Mouse (Mus musculus) urinary bladder, postnatal 10 days (tissue): ENCODE measurements at regions not wholly inside any gene's neighbourhood (a gene's known extent, or its start where the extent isn't known, plus 50 kb on each side); places are given as distances from the start of the nearest gene placed in this dataset.

Experiments
- DNase-seq: peaks from one replicate; pipeline ENCODE4 v3.0.0; 2022; ENCODE audit warnings: low spot score

GRCm38 (mm10) chr4:84035347-84035746, 510.0 kb downstream of the Ccdc171 start:
- DNase-seq, result no peak

GRCm38 (mm10) chr4:84037535-84037934, 512.2 kb downstream of the Ccdc171 start:
- DNase-seq, result no peak

- DNase-seq, result no peak
Measured at GRCm38 (mm10) chr4:84050243-84050642, 524.9 kb downstream of the Ccdc171 start.

GRCm38 (mm10) chr4:84056863-84057502, 531.6 kb downstream of the Ccdc171 start:
- DNase-seq, result no peak

- DNase-seq, result no peak
Measured at GRCm38 (mm10) chr4:84060187-84060586, 534.8 kb downstream of the Ccdc171 start.

GRCm38 (mm10) chr4:84063755-84064154, 538.4 kb downstream of the Ccdc171 start:
- no peak for DNase-seq

- DNase-seq, result peak; percentile 56
Measured at GRCm38 (mm10) chr4:84064614-84065456, 539.5 kb downstream of the Ccdc171 start.

- no peak for DNase-seq
Measured at GRCm38 (mm10) chr4:84065457-84066124, 540.2 kb downstream of the Ccdc171 start.

- DNase-seq, result no peak
Measured at GRCm38 (mm10) chr4:84067931-84068575, 542.7 kb downstream of the Ccdc171 start.

- DNase-seq, result no peak
Measured at GRCm38 (mm10) chr4:84068947-84069663, 543.8 kb downstream of the Ccdc171 start.

- DNase-seq, result no peak
Measured at GRCm38 (mm10) chr4:84069681-84070080, 544.3 kb downstream of the Ccdc171 start.

- DNase-seq, result no peak
Measured at GRCm38 (mm10) chr4:84070089-84070488, 544.7 kb downstream of the Ccdc171 start.

GRCm38 (mm10) chr4:84072096-84072495, 546.8 kb downstream of the Ccdc171 start:
- no peak for DNase-seq

- DNase-seq, result no peak
Measured at GRCm38 (mm10) chr4:84076526-84076925, 551.2 kb downstream of the Ccdc171 start.

- no peak for DNase-seq
Measured at GRCm38 (mm10) chr4:84079516-84079915, 554.2 kb downstream of the Ccdc171 start.

GRCm38 (mm10) chr4:84081518-84081917, 556.2 kb downstream of the Ccdc171 start:
- no peak for DNase-seq

- no peak for DNase-seq
Measured at GRCm38 (mm10) chr4:84088166-84088565, 562.8 kb downstream of the Ccdc171 start.

GRCm38 (mm10) chr4:84092509-84092908, 567.2 kb downstream of the Ccdc171 start:
- no peak for DNase-seq

GRCm38 (mm10) chr4:84095237-84095636, 569.9 kb downstream of the Ccdc171 start:
- DNase-seq, result no peak

- DNase-seq, result no peak
Measured at GRCm38 (mm10) chr4:84096081-84096480, 570.7 kb downstream of the Ccdc171 start.

GRCm38 (mm10) chr4:84099071-84099470, 573.7 kb downstream of the Ccdc171 start:
- DNase-seq, result no peak

GRCm38 (mm10) chr4:84101923-84102322, 573.2 kb downstream of the Bnc2 start:
- DNase-seq, result no peak
